Mouse (Mus musculus): Measurements from ENCODE around the gene Serinc5.

Gene Serinc5

GRCm38 (mm10) chr13:92616459-92616858 is 5.6 kb downstream of the Serinc5 start:
- no peak for DNase-seq

- DNase-seq = peak; percentile 1
These were observed 15.3 kb downstream of the Serinc5 start for GRCm38 (mm10) chr13:92626196-92626595.

- peak; percentile 0 for DNase-seq
These were observed 15.8 kb downstream of the Serinc5 start for GRCm38 (mm10) chr13:92626725-92627124.

- DNase-seq = no peak
These were observed 18.6 kb downstream of the Serinc5 start for GRCm38 (mm10) chr13:92629509-92629908.

- DNase-seq = no peak
These were observed 20.6 kb downstream of the Serinc5 start for GRCm38 (mm10) chr13:92631450-92631849.

- DNase-seq = no peak
These were observed 21.7 kb downstream of the Serinc5 start for GRCm38 (mm10) chr13:92632550-92632949.

- DNase-seq = peak; percentile 0
These were observed 24.1 kb downstream of the Serinc5 start for GRCm38 (mm10) chr13:92635040-92635439.

GRCm38 (mm10) chr13:92636226-92636909 is 25.5 kb downstream of the Serinc5 start:
- peak; percentile 1 for DNase-seq

GRCm38 (mm10) chr13:92636910-92637275 is 26.0 kb downstream of the Serinc5 start:
- peak; percentile 50 for DNase-seq

GRCm38 (mm10) chr13:92639093-92640014 is 28.5 kb downstream of the Serinc5 start:
- peak; percentile 83 for DNase-seq

GRCm38 (mm10) chr13:92644199-92644598 is 33.3 kb downstream of the Serinc5 start:
- no peak for DNase-seq

- no peak for DNase-seq
These were observed 33.9 kb downstream of the Serinc5 start for GRCm38 (mm10) chr13:92644753-92645152.

- DNase-seq = no peak
These were observed 36.8 kb downstream of the Serinc5 start for GRCm38 (mm10) chr13:92647695-92648094.

GRCm38 (mm10) chr13:92649111-92649510 is 38.2 kb downstream of the Serinc5 start:
- no peak for DNase-seq

- DNase-seq = no peak
These were observed 40.1 kb downstream of the Serinc5 start for GRCm38 (mm10) chr13:92650956-92651355.

- DNase-seq = no peak
These were observed 41.6 kb downstream of the Serinc5 start for GRCm38 (mm10) chr13:92652498-92652897.

- no peak for DNase-seq
These were observed 42.4 kb downstream of the Serinc5 start for GRCm38 (mm10) chr13:92653283-92653682.

- no peak for DNase-seq
These were observed 46.1 kb downstream of the Serinc5 start for GRCm38 (mm10) chr13:92656815-92657513.

- DNase-seq = no peak
These were observed 48.7 kb downstream of the Serinc5 start for GRCm38 (mm10) chr13:92659611-92660010.

- no peak for DNase-seq
These were observed 51.8 kb downstream of the Serinc5 start for GRCm38 (mm10) chr13:92662555-92663286.

- DNase-seq = peak; percentile 51
These were observed 54.1 kb downstream of the Serinc5 start for GRCm38 (mm10) chr13:92665008-92665407.

- no peak for DNase-seq
These were observed 57.5 kb downstream of the Serinc5 start for GRCm38 (mm10) chr13:92668214-92668985.
